Mouse (Mus musculus): ENCODE measurements around the gene Slc36a3. TPM values are rescaled to one million over a fixed set of nuclear protein-coding genes. Genes with fewer than 3 reads are reported as not detected.

Slc36a3 gene
- polyA plus RNA-seq, 1 experiment from 2014 or later, result not detected

GRCm38 (mm10) chr11:55109521-55110300 lies 41.8 kb downstream of the Slc36a3 start:
- Histone ChIP-seq H3K27ac (replicated peaks) (no peak overlapping the region), H3K9me3 (replicated peaks) (no peaks in the 10 kb centered on the region), H3K27me3 (no peaks in the 10 kb centered on the region), H3K4me3 (replicated peaks) (no peak overlapping the region), H3K36me3 (replicated peaks) (peaks cover 12% of the 10 kb centered on the region; the same call in 1 of the 2 replicates), H3K9ac (no peak overlapping the region), H3K4me1 (replicated peaks) (peaks cover 4% of the 10 kb centered on the region), H3K4me2 (no peak overlapping the region)
- ATAC-seq (ENCODE audit: insufficient read depth), result no peak
- 71% methylated on average over 7 of the region's 7 CpGs for WGBS (ENCODE audit: insufficient replicate concordance)

GRCm38 (mm10) chr11:55106636-55107035 lies 44.9 kb downstream of the Slc36a3 start:
- peaks cover 15% of the 10 kb centered on the region; the same call in 1 of the 2 replicates for H3K36me3 ChIP-seq (replicated peaks)
- H3K4me3 ChIP-seq (replicated peaks), result no peak overlapping the region
- 0 out of 2 replicates have a peak overlapping the region, but pooled peaks have one; percentile 24 for H3K27ac ChIP-seq (replicated peaks)
- H3K9me3 ChIP-seq (replicated peaks), result no peaks in the 10 kb centered on the region
- no peak for ATAC-seq (ENCODE audit: insufficient read depth)
- no peak overlapping the region for H3K9ac ChIP-seq
- 35% methylated on average over 1 of the region's 1 CpGs for WGBS (ENCODE audit: insufficient replicate concordance)
- H3K27me3 ChIP-seq, result no peaks in the 10 kb centered on the region
- H3K4me1 ChIP-seq (replicated peaks), result peaks cover 9% of the 10 kb centered on the region
- H3K4me2 ChIP-seq, result no peak overlapping the region

- ATAC-seq (ENCODE audit: insufficient read depth), result 0 out of 2 replicates have a peak, but pooled peaks have one; percentile 15
- no peak overlapping the region for H3K4me3 ChIP-seq (replicated peaks)
- H3K27ac ChIP-seq (replicated peaks), result no peak overlapping the region
- H3K27me3 ChIP-seq, result no peaks in the 10 kb centered on the region
- peaks cover 9% of the 10 kb centered on the region for H3K4me1 ChIP-seq (replicated peaks)
- no peaks in the 10 kb centered on the region for H3K9me3 ChIP-seq (replicated peaks)
- no peak overlapping the region for H3K9ac ChIP-seq
- peaks cover 15% of the 10 kb centered on the region; the same call in 1 of the 2 replicates for H3K36me3 ChIP-seq (replicated peaks)
- H3K4me2 ChIP-seq, result no peak overlapping the region
- WGBS (ENCODE audit: insufficient replicate concordance), result 37% methylated on average over 4 of the region's 4 CpGs
Measured at GRCm38 (mm10) chr11:55105389-55105788, 46.1 kb downstream of the Slc36a3 start.

- Histone ChIP-seq H3K4me2 (no peak overlapping the region), H3K4me3 (replicated peaks) (no peak overlapping the region), H3K9ac (no peak overlapping the region), H3K27me3 (peaks cover 8% of the 10 kb centered on the region; the same call in 1 of the 2 replicates), H3K36me3 (replicated peaks) (peaks cover 4% of the 10 kb centered on the region; the same call in 1 of the 2 replicates), H3K27ac (replicated peaks) (no peak overlapping the region), H3K4me1 (replicated peaks) (peaks cover 17% of the 10 kb centered on the region), H3K9me3 (replicated peaks) (no peaks in the 10 kb centered on the region)
- ATAC-seq (ENCODE audit: insufficient read depth), result no peak
- WGBS (ENCODE audit: insufficient replicate concordance), result 67% methylated on average over 3 of the region's 3 CpGs
Measured at GRCm38 (mm10) chr11:55103229-55103628, 48.3 kb downstream of the Slc36a3 start.

GRCm38 (mm10) chr11:55102015-55102414 lies 49.5 kb downstream of the Slc36a3 start:
- WGBS (ENCODE audit: insufficient replicate concordance), result 59% methylated on average over 3 of the region's 3 CpGs
- H3K36me3 ChIP-seq (replicated peaks), result 0 out of 2 replicates have a peak, but pooled peaks cover 4% of the 10 kb centered on the region
- H3K27ac ChIP-seq (replicated peaks), result no peak overlapping the region
- no peak overlapping the region for H3K4me2 ChIP-seq
- peaks cover 29% of the 10 kb centered on the region for H3K4me1 ChIP-seq (replicated peaks)
- ATAC-seq (ENCODE audit: insufficient read depth), result no peak
- H3K9me3 ChIP-seq (replicated peaks), result no peaks in the 10 kb centered on the region
- no peak overlapping the region for H3K4me3 ChIP-seq (replicated peaks)
- H3K9ac ChIP-seq, result no peak overlapping the region
- H3K27me3 ChIP-seq, result peaks cover 9% of the 10 kb centered on the region; the same call in 1 of the 2 replicates

- 0 out of 2 replicates have a peak, but pooled peaks cover 4% of the 10 kb centered on the region for H3K36me3 ChIP-seq (replicated peaks)
- H3K27me3 ChIP-seq, result peaks cover 9% of the 10 kb centered on the region; the same call in 1 of the 2 replicates
- no peak overlapping the region for H3K9ac ChIP-seq
- no peak for ATAC-seq (ENCODE audit: insufficient read depth)
- H3K27ac ChIP-seq (replicated peaks), result no peak overlapping the region
- no peak overlapping the region for H3K4me3 ChIP-seq (replicated peaks)
- H3K4me2 ChIP-seq, result no peak overlapping the region
- H3K9me3 ChIP-seq (replicated peaks), result no peaks in the 10 kb centered on the region
- H3K4me1 ChIP-seq (replicated peaks), result peaks cover 30% of the 10 kb centered on the region
- WGBS (ENCODE audit: insufficient replicate concordance), result 18% methylated on average over 4 of the region's 4 CpGs
Measured at GRCm38 (mm10) chr11:55099868-55100267, 51.6 kb downstream of the Slc36a3 start.

- Histone ChIP-seq H3K9ac (no peak overlapping the region), H3K36me3 (replicated peaks) (0 out of 2 replicates have a peak, but pooled peaks cover 3% of the 10 kb centered on the region), H3K27ac (replicated peaks) (no peak overlapping the region), H3K4me3 (replicated peaks) (no peak overlapping the region), H3K27me3 (peaks cover 9% of the 10 kb centered on the region; the same call in 1 of the 2 replicates), H3K4me2 (peak overlapping the region; percentile 69), H3K4me1 (replicated peaks) (peaks cover 30% of the 10 kb centered on the region), H3K9me3 (replicated peaks) (no peaks in the 10 kb centered on the region)
- WGBS (ENCODE audit: insufficient replicate concordance), result 69% methylated on average over 8 of the region's 8 CpGs
- no peak for ATAC-seq (ENCODE audit: insufficient read depth)
Measured at GRCm38 (mm10) chr11:55099019-55099771, 52.3 kb downstream of the Slc36a3 start.

- H3K27me3 ChIP-seq, result peaks cover 9% of the 10 kb centered on the region; the same call in 1 of the 2 replicates
- H3K4me1 ChIP-seq (replicated peaks), result peaks cover 26% of the 10 kb centered on the region
- peak overlapping the region; percentile 9; the same call in 1 of the 2 replicates for H3K9ac ChIP-seq
- H3K27ac ChIP-seq (replicated peaks), result peak overlapping the region; percentile 21
- peak overlapping the region; percentile 69 for H3K4me2 ChIP-seq
- WGBS (ENCODE audit: insufficient replicate concordance), result 14% methylated on average over 24 of the region's 24 CpGs
- no peaks in the 10 kb centered on the region for H3K9me3 ChIP-seq (replicated peaks)
- ATAC-seq (ENCODE audit: insufficient read depth), result no peak; the same call in 1 of the 2 replicates
- H3K4me3 ChIP-seq (replicated peaks), result peak overlapping the region; percentile 52
- no peaks in the 10 kb centered on the region for H3K36me3 ChIP-seq (replicated peaks)
Measured at GRCm38 (mm10) chr11:55098189-55098915, 53.2 kb downstream of the Slc36a3 start.

GRCm38 (mm10) chr11:55097463-55098188 lies 53.9 kb downstream of the Slc36a3 start, which contains the start of gene Gm2a:
Gene Gm2a (plus strand): TSS chr11:55098115.
- peak; percentile 92 for ATAC-seq (ENCODE audit: insufficient read depth)
- 1% methylated on average over 44 of the region's 45 CpGs for WGBS (ENCODE audit: insufficient replicate concordance)
- Histone ChIP-seq H3K4me2 (peak within 1 kb of the TSS; percentile 69), H3K9ac (peak within 1 kb of the TSS; percentile 9; the same call in 1 of the 2 replicates), H3K4me3 (replicated peaks) (peak within 1 kb of the TSS; percentile 52), H3K27ac (replicated peaks) (peak within 1 kb of the TSS; percentile 78), H3K27me3 (peaks cover 9% of the 10 kb centered on the region; the same call in 1 of the 2 replicates), H3K4me1 (replicated peaks) (peaks cover 24% of the 10 kb centered on the region), H3K36me3 (replicated peaks) (no peaks in the 10 kb centered on the region), H3K9me3 (replicated peaks) (no peaks in the 10 kb centered on the region)

All from liver, embryonic 15.5 days (tissue).